Mouse (Mus musculus) adrenal gland, postnatal 25 days (tissue): Measurements from ENCODE around the gene Tmem115. TPM values are rescaled to one million over a fixed set of nuclear protein-coding genes. Genes with fewer than 3 reads are reported as not detected.
A peak's percentile ranks its signal among the peaks of the same experiment; 100 is the strongest.
"Not testable (repeated sequence)": the region's sequence is repeated elsewhere in the genome, so short reads cannot be mapped to it uniquely, and the experiment has no call there.

Experiments used
- DNase-seq: peaks from one replicate; pipeline ENCODE4 v3.0.0; 2021; ENCODE audit warnings: mixed read lengths
- total RNA-seq: library from RNA; stranded (reverse); gene quantifications from 2 replicates; pipeline ENCODE4 v1.2.3, GENCODE M21; 2021

Gene Tmem115
- total RNA-seq, 1 experiment from 2014 or later = 47.6 TPM

- no peak for DNase-seq
Measured at GRCm38 (mm10) chr9:107550491-107551116, 16.9 kb downstream of the Tmem115 start.

DNA sequence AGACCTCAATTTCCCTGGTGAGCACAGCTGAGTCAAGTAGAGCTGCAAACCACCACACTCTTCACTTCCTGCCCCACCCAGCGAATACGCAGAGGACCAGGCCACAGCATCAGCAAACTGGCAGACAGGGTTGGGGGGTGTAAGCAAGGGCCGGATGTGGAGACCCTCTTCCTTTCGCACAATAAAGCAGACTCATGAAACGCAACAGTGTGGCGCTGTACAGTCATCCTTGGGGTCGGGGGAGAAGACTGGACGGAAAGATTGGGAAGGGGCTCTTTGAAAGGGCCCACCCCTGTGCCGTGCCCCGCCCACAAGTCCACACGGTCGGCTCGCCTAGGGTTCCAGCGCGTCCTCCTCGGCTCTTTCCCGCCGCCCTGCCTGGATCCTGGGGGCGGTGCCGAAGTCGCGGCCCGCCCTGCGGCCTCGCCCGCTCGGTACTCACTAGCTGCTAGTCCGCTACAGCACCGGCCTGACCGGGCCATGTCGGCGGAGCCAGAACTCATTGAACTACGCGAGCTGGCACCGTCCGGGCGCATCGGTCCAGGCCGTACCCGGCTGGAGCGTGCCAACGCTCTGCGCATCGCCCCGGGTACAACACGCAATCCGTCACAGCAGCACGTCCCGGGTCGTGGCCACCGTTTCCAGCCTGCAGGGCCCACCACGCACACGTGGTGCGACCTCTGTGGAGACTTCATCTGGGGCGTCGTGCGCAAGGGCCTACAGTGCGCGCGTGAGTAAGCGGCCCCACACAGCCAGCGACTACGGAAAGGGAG lies 17.6 kb downstream of the Tmem115 start, which contains the start of gene Rassf1:
Gene Rassf1 (plus strand): TSS at position 439 of the 773 bp plus-strand sequence.
- peak; percentile 76 for DNase-seq

- DNase-seq = no peak
Measured at GRCm38 (mm10) chr9:107551890-107552355, 18.2 kb downstream of the Tmem115 start.

GRCm38 (mm10) chr9:107552690-107553393 lies 19.1 kb downstream of the Tmem115 start:
- DNase-seq = no peak

- peak; percentile 46 for DNase-seq
Measured at GRCm38 (mm10) chr9:107553541-107554318, 20.0 kb downstream of the Tmem115 start.

- peak; percentile 93 for DNase-seq
Measured at GRCm38 (mm10) chr9:107554319-107554825, 20.6 kb downstream of the Tmem115 start.

DNA sequence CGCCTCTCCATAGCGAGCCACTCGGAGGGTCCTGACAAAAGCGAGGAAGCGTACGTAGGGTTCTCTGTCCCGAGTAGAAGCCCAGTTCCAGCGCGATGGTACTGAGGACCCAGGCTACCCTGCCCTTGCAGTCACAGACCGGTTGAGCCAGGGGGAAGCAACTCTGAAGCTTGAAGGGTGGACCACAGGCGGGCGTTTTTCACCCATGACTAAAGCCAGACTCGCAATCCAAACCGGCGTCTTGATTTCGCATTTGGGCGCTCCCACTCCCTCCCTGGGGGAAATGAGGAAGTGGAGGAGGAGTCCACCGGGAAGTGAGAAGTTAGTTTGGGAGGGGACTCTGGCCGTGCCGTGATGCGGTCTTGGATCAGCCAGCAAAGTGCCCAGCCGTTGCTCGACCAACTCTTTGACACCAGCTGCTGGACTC lies 21.3 kb downstream of the Tmem115 start:
- DNase-seq = peak; percentile 53

- no peak for DNase-seq
Measured at GRCm38 (mm10) chr9:107555701-107556100, 22.0 kb downstream of the Tmem115 start.

DNA sequence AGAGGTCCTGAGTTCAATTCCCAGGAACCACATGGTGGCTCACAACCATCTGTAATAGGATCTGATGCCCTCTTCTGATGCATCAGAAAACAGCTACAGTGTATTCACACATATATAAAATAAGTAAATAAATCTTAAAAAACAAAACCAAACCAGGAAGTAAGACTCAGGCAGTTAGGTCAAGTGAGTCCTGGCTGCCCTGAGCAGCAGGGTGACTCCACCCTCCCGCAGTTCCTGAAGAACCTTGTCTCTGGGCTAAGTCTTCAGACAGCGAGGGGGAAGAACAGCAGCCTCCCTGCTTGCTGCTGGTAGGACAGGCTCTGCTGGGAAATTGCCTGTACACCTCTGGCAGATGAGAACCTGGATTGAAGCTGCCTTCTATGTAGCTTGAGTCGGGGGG lies 22.6 kb downstream of the Tmem115 start:
- no peak for DNase-seq

DNA sequence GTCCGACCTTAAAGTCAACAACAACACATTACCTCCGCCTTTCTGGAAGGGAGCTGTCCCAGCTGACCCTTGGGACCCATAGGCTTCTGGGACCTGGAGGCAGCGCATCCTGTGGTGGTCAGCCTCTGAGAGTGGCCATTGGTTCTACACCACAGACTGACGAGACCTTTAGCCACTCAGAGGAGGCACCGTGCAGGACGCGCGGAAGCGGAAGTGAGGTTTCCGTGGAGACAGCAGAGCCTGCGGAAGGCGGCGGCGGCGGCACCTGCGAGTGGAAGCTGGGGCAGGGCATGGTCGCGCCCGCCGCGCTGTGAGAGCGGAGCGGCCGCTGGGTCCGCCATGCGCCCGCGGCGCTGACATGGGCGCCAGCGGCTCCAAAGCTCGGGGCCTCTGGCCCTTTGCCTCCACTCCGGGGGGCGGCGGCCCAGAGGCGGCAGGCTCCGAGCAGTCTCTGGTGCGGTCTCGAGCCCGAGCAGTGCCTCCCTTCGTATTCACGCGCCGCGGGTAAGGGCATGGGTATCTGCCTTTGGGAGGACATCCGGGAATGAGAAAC lies 29.4 kb downstream of the Tmem115 start, which contains the start of gene Tusc2:
Gene Tusc2 (plus strand): TSS at position 227 of the 553 bp plus-strand sequence.
- peak; percentile 94 for DNase-seq

DNA sequence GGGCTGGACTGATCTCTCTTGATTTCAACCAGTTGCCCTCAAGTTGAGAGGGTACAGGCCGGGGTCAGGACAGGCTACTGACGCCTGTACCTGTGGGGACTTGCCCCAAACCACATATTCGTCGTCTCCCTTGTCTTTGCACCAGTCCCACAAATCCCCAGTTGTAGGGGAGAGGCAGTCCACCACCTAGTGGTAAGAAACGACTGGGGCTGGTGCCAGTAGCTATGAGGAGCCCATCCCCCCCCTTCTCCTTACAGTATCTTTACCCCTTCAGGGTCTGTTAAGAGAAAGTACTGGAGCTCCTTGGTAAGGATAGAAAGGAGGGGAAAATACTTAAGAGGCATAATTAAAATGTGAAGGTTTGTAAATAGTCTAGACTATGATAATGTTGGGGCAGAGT lies 31.8 kb downstream of the Tmem115 start:
- not testable (repeated sequence) for DNase-seq

DNA sequence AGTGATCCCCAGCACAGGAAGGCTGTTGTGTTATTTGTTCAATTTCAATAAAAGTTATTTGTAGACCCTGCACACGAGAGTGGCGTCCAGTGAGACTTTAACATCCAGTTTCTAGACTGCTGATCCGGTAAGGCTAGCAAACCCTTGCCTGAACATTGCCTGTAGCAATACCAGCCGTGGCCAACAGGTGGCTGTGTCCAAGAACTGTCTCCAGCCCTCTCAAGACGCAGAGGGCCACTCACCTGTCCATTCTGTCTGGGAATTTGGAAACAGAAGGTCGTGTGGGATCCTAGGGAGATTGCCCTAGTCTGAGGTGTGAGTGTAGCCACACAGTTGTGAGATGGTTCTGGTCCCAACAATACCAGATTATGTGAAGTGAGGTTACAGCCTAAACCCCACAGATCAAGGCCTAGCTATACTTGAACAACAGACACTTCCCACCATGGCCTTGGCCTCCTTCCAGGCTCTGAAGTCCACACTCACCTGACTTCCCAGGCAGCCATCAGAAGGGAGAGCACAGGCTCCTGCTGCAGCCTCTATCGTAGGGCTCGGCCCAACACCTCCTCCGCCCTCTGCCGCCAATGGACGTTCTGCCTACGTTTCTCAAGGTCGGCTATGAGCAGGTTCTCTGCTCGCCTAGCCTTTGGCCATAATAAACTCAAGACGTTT lies 32.4 kb downstream of the Tmem115 start:
- peak; percentile 86 for DNase-seq

DNA sequence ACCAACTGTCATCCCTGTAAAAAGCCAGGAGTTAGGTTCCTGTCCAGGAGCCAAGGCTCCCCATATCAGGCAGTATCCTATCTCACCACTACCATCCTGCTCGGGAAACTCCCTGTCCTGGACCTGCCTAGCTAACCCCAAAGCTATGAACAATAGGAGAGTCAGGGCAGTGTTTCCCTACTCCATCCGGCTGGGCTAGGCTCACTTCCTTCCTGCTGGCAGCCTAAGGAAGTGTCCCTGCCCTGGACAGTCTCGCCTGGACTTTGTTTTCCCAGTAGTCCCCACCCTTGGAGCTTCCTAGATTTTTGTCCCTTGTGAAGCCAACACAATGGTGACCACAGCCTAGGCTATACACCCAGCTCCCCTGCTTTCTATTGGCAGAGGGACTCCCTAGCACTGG lies 33.1 kb downstream of the Tmem115 start:
- no peak for DNase-seq

DNA sequence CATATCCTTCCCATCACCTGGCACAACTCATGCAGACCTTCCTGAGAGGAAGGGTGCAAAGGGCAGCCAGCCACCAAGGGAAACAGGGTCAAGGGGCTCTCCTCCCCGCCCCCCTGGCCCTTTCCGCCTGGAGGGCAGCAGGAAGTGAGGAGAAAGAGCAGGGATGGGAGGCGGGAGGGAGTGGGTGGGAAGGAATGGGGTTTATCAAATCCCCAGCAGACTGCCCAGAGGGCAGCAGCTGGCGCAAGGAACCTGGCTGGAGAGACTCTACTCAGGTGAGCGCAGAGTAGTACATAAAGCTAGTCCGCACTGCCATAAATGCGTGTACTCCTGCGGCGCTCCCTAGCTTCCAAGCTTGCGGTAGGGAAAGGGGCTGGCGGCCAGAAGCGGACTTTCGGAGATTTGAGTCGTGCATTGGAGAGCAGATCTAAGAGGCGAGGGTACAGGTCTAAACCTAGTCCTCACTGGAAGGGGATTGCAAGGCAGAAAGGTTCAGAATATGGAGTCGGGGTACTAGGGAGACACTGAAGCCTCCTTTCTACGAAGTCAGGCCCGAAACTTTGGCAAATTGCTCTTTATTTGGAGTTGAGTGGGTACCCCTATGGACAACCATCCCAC lies 34.1 kb downstream of the Tmem115 start, which contains the start of gene Hyal2:
Gene Hyal2 (plus strand): TSS at position 244 of the 618 bp plus-strand sequence.
- peak; percentile 55 for DNase-seq

DNA sequence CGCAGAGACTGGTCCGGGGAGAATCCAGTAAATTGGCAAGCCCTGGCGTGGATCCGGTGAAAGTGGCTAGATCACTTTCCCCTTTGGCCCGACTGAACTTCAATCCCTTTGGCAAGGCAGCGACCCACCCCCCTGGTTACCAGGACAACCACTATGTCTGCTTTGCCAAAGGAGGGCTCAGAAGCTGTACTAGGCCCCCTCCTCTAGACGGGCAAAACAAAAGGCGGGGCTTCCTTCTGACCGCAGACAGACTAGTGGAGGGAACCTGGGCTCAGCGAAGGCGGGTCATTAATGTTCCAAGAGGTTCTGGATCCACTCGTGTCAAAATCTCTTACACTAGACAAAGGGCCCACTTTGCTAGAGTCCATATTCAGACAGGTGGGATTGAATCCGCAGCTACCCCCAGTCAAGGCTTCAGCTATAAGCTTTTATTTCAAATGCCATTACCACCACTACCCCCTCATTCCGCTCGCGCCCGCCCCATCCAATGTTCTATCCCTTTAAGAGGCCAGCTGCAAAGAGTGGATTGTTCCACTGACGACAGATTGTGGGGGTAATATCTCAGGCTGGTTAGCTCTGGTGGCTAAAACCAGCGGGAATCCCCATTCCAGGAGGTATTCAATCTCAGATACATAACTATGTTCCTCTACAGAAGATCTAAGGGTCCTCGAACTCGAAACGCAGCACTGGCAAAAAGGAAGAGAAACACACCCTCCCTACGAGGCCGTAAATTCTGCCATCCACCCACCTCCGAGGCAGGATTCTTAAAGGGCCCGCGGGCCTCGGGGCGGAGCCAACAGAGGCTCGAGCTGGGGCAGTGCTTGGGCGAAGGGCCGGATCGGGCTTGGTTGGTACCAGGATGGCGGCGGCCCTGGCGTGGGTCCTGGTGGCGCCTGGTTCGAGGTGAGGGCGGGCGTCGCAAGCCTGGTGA lies 34.9 kb downstream of the Tmem115 start:
- peak; percentile 88 for DNase-seq

DNA sequence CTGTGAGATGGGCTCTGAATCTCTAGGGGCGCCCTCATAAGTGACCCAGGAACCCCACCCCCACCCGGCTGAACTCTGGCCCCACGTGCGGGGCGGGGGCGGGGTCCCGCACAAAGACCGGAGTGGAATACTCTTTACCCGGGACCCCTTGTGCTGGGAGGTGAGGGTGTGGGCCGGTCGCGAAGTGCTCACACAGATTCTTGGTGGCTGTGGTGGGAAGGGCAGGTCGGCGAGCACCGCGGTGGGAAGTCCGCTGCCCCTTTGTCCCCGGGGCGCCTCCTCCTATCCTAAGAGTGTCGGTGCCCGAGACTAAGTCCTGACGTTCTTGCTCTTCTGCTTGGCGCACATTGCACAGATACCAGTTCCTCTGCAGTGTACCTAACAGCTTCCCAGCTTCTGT lies 35.5 kb downstream of the Tmem115 start:
- DNase-seq = no peak

DNA sequence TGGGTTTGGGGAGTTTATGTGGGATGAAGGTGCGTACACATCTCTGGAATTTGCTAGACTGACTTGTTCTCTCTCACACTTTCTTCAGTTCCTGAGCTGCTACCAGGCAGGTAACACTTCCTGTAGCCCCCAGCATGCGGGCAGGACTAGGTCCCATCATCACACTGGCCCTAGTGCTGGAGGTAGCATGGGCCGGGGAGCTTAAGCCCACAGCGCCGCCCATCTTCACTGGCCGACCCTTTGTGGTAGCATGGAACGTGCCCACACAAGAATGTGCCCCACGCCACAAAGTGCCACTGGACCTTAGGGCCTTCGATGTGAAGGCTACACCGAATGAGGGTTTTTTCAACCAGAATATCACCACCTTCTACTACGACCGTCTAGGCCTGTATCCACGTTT lies 36.3 kb downstream of the Tmem115 start:
- DNase-seq = no peak

GRCm38 (mm10) chr9:107570845-107571244 lies 37.1 kb downstream of the Tmem115 start:
- no peak for DNase-seq
